Mouse (Mus musculus) neutrophil, adult 5-6 weeks (primary cell): ENCODE measurements around the gene Gjd3. TPM values are rescaled to one million over a fixed set of nuclear protein-coding genes. Genes with fewer than 3 reads are reported as not detected.

ENCODE experiments used
- ATAC-seq: fragments of 151-379, 151-347 bp; 2 replicates; pipeline ENCODE4 v1.8.0; 2017; ENCODE audit warnings: mild to moderate bottlenecking, moderate TSS enrichment; ENCODE audit not compliant: insufficient number of reproducible peaks, poor library complexity, low FRiP score, severe bottlenecking; ENCODE audit errors: extremely low read depth
- total RNA-seq: library from RNA; stranded (forward); fragments of 200-1000 nt; gene quantifications from 2 replicates; pipeline ENCODE4 v1.2.3, GENCODE M21; 2017

Gjd3 gene
- total RNA-seq, 1 experiment from 2014 or later = not detected

GRCm38 (mm10) chr11:98964616-98965415 is 18.0 kb downstream of the Gjd3 start:
- no peak for ATAC-seq

- no peak for ATAC-seq
These were observed 18.6 kb downstream of the Gjd3 start for GRCm38 (mm10) chr11:98964201-98964615.

DNA sequence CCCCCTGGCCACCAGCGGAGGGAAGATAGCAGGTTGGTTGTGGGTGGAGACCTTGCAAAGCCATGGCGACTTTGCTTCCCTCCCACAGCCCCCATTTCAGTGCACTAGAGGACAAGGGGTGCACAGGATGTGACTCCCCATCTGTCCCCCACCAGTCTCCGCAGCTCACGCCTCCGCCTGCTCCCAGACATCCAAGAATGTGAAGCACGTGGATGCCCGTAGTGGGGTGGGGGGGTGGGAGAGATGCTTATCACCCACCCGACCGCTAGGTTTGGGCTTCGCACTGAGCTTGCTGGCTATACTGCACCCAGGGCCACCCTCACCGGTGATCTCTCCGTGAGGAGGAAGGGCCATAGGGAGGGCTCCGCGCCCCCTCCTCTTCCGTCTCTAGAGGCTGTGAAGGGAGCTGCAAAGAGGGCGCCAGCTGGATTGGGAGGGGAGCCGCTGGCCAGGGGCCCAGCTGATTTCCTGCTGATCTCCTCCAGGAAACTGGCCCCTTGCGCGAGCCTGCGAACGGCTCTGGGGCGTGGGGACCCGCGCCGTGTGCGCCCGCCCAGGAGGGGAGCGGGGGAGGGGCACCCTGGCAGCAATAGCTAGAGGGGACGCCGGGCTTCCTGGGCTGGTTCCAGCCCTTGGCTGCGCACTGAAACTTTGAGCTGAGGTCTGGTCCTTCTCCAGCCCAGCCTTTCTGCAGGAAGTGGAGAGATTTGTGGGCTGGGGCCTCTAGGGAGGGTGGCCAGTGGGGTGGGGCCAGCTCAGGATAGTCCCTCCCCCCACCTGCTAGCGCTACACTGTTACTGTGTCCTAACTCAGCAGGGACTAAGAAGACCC is 19.4 kb downstream of the Gjd3 start:
- ATAC-seq = peak; percentile 47

DNA sequence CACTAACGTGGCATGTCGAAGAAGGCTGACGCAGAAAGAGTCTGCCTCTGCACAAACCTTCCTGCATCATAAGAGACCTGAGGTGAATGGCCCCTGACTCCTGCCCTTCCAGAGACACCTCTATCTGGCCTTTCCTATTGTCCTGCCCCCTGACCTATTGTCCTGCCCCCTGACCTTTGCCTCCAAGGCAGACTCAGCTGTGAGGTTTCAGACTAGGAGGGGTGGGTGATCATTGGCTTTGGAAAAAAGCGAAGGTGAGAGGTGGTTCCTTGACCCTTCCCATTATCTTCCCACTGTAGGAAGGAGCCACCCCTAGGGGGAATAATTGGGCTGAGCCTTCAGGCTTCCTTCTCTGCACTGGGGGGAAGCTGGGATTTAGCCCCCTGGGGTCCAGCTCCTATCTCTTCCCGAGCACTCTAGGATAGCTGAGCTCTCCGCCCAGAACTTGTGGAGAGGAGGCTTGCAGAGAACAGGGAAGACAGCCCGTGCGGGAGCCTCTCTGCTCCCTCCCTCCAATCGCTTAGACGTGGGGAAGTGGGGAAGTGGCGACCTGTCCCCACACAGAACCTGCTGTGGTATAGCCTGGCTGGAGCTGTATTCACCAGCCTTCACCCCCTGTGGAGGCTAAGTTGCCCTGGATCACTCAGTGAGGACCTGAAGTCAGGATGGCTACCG is 20.3 kb downstream of the Gjd3 start:
- ATAC-seq = no peak

- no peak for ATAC-seq
These were observed 21.1 kb downstream of the Gjd3 start for GRCm38 (mm10) chr11:98961766-98962165.

DNA sequence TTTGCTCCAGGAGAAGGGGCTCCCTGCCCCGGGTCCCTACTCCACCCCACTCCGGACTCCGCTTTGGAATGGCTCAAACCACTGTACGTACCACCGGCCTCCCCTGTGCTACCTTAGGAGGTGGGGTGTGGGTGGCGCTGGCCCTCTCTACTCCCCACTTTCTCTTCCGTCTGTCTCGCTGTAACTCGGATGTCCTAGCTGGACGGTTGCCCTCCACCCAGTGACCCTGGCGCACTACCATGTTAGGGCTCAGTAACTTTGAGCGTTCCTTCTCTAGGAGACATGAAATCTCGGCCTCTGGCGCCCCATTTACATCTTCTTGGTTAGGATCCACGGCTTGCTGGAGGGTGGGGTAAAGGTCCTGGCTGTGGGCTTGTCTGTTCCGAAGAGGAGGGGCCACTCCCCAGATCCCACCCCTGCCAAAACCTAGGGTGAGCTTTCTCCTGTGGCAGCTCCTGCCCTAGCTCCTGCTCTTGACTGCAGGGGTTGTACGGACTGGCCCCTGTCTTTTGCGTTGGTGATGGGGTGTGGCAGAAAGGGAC is 21.7 kb downstream of the Gjd3 start:
- no peak for ATAC-seq

DNA sequence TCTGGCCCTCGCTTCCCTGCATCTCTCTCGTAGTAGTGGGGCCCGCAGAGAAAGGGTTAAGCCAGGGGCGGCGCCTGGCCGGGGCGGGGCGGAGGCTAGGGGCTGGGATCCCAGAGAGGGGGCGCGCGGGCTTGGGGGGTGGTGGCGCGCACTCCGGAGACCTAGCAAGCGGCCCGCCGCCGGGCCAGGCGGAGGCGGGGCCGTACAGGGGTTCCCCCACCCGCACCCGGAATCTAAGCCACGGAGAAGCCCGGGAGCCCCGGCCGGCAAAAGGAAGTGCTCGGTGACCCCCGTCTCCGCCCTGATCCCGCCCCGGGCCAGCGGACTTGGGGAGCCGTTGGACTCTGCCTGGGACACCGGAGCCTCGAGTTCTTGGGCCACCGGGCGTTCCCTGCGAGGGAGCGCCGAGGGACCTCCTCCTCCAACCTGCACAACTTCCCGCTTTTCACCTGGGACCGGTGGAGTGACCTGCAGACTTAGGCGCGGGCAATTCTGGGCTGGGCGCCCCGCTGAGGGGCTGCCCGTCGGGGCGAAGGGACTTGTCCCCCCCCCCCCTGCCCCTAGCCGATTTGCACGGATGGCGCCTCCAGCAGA is 22.4 kb downstream of the Gjd3 start:
- no peak for ATAC-seq

DNA sequence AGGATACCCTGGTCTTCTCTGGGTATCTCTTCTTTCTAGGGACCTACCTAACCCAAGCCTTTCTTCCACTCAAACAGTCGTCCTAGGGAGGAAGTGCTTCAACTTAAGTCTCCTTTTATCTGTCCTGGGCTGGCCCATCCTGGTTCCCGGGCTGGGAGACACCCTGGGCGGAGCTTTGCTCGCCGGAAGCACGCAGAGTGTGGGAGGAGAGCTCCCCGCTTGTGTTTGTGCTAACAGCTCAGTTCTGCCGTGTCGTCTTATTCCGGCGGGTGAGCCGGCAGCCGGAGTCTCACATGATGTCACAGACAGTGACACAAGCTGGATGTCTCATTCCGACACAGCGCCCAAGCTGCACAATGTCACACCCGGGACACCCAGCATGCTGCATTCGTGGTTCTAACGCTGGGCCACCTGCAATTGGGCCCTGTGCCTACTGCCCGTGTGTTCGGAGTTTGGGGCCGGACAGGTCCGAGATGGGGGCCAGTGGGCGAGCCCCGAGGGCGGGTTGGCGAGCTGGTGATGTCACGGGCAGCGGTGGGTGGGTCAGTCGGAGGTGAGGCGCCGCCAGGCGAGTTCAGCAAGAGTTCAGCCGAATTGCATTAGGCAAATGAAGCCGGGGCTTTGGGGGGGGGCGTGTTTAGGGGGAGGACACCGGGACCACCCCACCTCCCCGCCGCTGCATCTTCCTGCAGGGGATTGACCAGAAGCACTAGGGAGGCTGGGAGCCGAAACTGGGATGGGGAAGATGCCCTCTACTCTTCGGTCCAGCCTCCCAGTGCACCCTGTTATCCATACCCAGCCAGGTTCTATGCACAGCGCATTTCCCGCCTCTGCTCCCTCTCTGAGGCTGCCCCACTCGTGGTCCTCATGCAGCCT is 23.1 kb downstream of the Gjd3 start:
- ATAC-seq = peak; percentile 63

DNA sequence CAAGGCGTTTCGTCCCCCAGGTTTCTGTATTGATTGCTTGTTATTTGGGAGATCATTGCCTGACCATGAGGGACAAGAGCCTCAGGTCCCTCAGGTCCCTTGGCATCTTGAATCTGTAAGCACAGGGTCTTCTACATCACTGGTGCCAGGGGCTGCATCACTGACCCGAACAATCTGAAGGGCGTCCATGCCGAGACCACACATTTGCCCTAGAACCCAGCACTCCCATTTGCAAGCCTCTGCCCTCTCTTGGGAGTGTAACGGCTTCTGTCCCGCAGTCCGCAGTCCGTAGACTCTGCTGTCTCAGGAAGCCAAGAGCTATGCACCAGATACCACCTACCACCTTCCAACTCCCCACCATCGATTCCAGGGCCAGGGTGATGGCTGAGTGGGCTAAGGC is 26.5 kb downstream of the Gjd3 start:
- ATAC-seq = no peak

DNA sequence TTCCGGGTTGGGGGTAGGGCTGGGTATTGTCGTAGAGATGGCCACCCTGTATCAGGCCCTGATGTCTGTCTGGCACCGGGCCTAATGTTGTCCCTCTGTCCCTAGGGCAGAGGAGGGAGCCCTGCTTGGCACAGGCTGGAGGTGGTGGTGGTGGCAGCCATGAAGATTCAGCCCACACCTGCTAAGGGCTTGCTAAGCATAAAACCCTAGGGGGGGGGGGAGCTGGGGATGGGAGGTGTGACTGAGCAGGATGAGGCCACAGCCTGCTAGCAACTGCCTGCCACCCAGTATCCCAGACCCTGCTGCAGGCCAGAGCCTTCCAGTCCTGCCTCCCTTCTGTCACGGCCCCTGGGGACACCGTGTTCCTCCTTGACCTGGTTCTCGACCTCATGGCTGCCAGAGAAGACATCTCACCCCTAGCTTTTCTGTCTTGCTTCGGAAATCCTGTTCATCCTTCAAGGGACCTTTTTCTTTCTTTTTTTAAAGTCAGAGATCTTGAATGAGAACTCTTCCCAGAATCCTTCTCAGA is 27.0 kb downstream of the Gjd3 start:
- ATAC-seq = no peak

DNA sequence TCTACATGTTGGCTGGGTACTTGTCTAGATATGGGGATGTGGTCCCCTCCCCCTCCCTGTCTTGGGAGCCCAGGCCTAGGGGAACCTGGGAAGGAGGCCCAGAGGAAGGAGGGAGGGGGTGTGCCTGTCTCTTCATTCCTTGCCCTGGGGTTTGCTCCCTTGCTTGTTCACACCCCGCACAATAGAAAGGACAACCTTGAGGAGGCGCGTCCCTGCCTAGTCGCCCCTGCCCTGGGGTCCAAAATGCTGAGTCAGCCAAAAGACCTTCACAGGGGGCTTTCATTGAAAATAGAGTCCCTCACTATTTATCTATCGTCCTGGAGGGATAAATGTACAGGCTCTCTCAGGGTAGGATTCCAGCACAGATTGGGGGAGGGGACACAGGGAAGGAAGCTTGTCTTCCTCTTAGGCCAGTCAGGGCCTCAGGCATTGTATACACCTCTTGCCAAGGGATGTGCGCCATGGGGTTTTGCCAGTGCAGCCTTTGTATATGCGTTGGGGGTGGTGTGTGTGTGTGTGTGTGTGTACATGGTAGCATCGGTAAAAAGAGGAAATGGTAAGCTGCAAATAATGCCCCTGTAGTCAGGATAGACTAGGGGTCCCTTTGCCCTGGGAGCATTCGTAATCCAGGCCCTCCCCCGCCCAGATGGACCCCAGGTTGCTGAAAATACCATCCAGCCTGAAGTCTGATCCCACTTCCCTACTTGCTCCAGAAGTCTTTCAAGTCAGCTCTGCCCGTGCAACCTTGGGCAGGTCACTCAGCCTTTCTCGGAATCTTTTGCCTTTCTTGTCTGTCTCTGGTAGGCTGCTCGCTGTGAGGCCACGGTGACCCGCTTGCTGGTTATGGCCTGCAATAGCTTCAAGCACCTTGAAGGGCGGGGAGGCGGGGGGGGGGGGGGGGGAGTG is 27.8 kb downstream of the Gjd3 start:
- ATAC-seq = no peak

- 0 out of 2 replicates have a peak, but pooled peaks have one; percentile 7 for ATAC-seq
These were observed 28.4 kb downstream of the Gjd3 start for GRCm38 (mm10) chr11:98954373-98954772.

- ATAC-seq = no peak
These were observed 28.9 kb downstream of the Gjd3 start for GRCm38 (mm10) chr11:98953835-98954320.

DNA sequence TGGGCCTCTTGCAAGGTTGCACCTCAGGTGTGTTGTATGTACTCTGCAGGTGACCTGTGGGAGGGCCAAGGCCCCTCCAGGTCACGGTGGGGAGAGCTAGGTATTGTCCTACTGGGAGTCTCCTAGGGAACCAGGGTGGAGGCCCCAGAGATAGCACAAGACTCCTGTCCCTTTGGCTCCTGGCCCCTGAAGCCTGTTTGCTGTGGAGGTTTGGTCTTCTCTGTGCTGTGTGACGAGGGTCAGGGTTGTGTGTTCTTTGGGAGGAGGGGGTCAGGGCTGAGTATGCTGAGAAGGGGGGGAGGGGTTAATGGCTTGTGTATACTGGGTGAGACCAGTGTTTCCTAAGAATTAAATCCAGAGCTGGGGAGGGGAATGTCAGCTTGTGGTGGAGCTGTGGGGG is 29.5 kb downstream of the Gjd3 start:
- no peak for ATAC-seq

- peak; percentile 50 for ATAC-seq
These were observed 30.1 kb downstream of the Gjd3 start for GRCm38 (mm10) chr11:98952736-98953135.

DNA sequence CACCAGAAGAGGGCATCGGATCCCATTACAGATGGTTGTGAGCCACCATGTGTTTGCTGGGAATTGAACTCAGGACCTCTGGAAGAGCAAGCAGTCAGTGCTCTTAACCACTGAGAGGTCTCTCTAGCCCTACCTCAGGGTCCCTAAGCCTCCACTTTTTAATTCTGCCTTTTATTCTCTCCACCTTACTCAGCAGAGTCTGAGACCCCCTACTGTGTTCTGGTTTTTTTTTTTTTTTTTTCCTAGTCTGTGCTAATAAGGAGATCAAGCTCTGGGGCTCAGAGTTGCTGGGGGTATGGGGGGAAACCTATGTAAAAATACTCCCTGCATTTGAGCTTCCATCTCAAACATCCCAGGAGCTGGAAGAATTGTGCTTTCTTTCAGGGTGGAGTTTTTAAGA is 30.7 kb downstream of the Gjd3 start:
- ATAC-seq = no peak
